Mouse (Mus musculus) brain, embryonic 18.5 days (tissue): ENCODE measurements around the gene Syt9.
"Not testable (repeated sequence)": the region's sequence is repeated elsewhere in the genome, so short reads cannot be mapped to it uniquely, and the experiment has no call there.

Source experiments
- DNase-seq: peaks from one replicate; pipeline ENCODE4 v3.0.0-alpha.2; 2012; ENCODE audit warnings: low read depth, low spot score

The Syt9 gene

GRCm38 (mm10) chr7:107461167-107461566, 90.6 kb downstream of the Syt9 start:
- no peak for DNase-seq

DNA sequence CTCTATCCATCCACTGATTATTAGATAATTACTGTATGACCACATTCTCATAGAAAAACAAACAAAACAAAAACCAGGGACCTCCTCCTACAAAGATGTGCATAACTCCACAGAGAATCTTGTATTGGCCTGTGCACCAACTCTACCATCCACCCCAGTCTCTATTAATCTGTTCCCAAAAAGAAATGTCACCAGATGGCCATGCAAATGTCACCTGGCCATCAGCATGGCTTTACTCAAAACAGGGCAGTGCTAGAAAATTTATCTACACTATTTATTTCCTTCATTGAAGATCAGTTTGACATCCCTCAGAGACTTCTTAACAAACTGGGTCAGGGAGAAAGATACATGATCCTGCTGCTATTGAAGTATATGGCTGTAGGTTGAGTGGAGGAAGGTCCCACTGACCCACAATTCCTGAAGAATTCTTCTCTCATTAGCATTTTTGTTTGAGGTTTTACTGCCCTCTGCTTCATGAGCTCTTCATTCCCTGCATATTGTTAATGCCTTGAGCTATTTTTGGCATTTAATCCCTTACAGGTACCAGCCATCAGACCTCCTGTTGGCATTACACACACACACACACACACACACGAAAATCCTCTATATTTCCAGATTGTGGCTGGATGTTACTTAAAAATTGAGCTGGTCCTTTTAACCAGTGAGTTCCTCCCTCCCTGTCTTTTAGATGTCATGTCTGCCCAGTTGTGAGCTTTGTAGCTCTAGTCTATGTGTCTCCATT, 91.3 kb downstream of the Syt9 start:
- DNase-seq = no peak

GRCm38 (mm10) chr7:107462962-107463361, 92.4 kb downstream of the Syt9 start:
- DNase-seq = no peak

GRCm38 (mm10) chr7:107465081-107465480, 94.6 kb downstream of the Syt9 start:
- DNase-seq = no peak

GRCm38 (mm10) chr7:107478979-107479965, 108.7 kb downstream of the Syt9 start:
- DNase-seq = no peak

- not testable (repeated sequence) for DNase-seq
Observed at GRCm38 (mm10) chr7:107485709-107486108, 115.2 kb downstream of the Syt9 start.

DNA sequence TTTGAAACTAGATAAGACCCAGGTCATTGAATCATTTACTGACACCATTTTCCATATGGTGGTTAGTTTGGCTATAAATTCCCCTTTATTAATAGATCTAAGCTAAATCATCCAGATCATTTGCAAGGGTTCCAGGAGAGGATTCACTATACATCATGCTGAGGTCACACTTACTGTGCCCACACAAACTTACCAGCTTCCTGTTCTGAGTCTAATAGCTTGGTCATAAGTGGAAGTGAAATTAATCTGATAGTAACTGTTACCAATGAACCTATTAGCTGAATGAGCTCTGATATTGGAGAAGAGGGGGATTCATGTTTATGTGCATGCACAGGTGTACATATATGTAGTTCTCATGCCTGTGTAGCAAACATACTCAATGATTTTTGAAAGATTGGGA, 124.9 kb downstream of the Syt9 start:
- no peak for DNase-seq

DNA sequence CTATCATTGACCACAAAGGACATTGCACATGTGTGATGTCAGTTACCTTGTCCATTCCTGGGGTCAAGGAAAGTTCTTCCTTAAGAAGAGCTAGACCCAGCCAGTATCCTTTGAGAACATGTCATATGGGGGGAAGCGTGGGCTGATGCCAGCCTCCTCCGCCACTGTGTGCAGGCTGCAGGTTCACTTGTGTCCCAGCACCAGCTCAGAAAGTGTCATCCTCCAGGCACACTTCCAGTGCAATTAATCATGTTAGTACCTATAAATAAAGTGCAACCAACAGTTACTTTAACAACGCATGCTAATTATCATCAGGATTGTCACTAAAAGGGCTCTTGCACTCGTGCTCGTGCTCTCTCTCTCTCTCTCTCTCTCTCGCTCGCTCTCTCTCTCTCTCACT, 126.4 kb downstream of the Syt9 start:
- DNase-seq = no peak

DNA sequence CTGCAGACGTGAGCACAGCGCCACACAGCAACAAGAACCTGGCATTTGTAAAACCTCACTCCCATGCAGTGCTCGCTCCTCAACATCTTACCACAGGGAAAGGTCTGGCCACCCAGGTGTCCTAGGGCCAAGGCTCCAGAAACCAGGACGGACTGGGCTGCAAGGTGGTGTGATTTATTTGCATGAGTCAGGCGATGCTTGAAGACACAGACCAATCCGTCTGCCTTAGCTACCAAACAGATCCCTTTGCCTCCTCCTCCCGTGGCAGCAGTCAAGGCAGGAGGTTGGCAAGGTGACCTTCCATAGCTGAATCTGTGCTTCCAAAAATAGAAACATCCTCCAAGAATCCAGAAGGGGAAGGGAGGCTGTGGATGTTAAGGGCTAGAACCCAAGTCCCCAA, 130.1 kb downstream of the Syt9 start:
- no peak for DNase-seq

- DNase-seq = no peak
Observed at GRCm38 (mm10) chr7:107504761-107505712, 134.5 kb downstream of the Syt9 start.

GRCm38 (mm10) chr7:107507920-107508319, 137.4 kb downstream of the Syt9 start:
- no peak for DNase-seq

- no peak for DNase-seq
Observed at GRCm38 (mm10) chr7:107509740-107510139, 139.2 kb downstream of the Syt9 start.

GRCm38 (mm10) chr7:107516704-107517410, 146.3 kb downstream of the Syt9 start:
- no peak for DNase-seq

DNA sequence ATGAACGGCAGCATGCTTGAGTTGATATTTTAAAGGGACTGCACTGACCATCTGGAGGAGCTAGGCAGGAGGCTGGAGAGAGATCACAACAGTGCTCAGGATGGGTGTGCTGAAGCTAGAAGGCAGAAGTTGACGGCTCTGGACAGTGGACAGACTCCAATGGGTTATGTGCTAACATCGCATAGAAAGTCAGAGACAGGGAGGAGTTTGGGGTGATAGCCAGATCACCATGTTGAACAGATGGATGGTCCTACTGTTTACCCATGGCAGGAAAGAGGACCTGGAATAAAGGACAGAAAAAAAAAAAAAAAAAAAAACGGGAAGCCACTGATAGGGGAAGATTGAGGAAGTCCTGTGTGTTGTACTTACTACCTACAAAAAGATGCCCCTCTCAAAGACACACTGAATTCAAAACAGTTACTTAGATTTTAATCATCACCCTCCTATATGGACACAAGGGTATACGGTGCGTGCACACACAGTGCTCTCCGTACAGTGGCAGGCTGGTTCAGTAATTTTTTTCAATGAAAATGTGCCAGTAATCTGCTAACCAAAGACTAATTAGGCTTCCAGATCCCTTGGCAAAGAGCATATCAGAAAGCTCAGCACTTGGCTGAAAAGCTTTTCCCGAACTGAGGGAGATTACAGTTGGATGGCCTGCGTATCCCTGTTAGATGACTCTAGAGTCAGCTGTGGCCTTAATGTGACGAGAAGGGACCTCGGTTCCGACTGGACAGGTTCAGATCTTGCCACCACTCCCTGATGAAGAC, 148.9 kb downstream of the Syt9 start:
- DNase-seq = no peak

- DNase-seq = no peak
Observed at GRCm38 (mm10) chr7:107521411-107521810, 150.9 kb downstream of the Syt9 start.

- DNase-seq = no peak
Observed at GRCm38 (mm10) chr7:107526299-107526698, 155.8 kb downstream of the Syt9 start.

GRCm38 (mm10) chr7:107528169-107528772, 157.7 kb downstream of the Syt9 start:
- no peak for DNase-seq

GRCm38 (mm10) chr7:107529364-107529763, 158.8 kb downstream of the Syt9 start:
- no peak for DNase-seq

GRCm38 (mm10) chr7:107535311-107535710, 164.8 kb downstream of the Syt9 start:
- DNase-seq = no peak

DNA sequence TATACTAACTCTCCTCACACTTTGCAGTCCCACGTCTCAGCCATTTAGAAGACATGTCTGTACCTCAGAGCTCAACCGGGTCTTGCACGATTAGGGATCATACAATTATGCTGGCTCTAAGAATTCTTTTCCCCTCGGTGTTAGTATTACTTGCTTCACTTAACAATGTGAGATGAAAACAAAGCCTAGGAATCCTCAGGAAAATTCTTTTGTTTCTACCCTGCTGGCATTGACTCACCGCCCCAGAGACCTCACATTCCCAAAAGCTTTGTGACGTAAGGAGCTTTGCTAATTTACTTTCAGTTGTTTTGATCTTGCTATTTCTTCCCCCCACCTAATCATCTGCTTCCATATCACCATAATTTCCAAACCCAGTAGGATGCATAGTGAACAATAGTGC, 166.0 kb downstream of the Syt9 start:
- DNase-seq = no peak
